Mouse (Mus musculus) neural tube, embryonic 14.5 days (tissue): ENCODE results near the gene Deaf1. TPM values are rescaled to one million over a fixed set of nuclear protein-coding genes. Genes with fewer than 3 reads are reported as not detected.

ENCODE experiments used
- ATAC-seq: fragments of 200-750 bp; cut with Nextera tagmentation; 2 replicates; pipeline ENCODE4 v1.8.0; 2017; ENCODE audit warnings: low read depth, mild to moderate bottlenecking, moderate TSS enrichment, moderate library complexity
- H3K27ac ChIP-seq: fragments of 300-500 bp; sonication (generic); 2 replicates; pipeline ENCODE4 v1.5.1; 2014; ENCODE audit warnings: low read depth, mild to moderate bottlenecking, control low read depth, low read length, moderate library complexity, mixed read lengths
- H3K27me3 ChIP-seq: fragments of 300-500 bp; sonication (generic); 2 replicates; pipeline ENCODE4 v1.6.1; 2014; ENCODE audit warnings: low read length; ENCODE audit not compliant: control insufficient read depth, insufficient read depth
- H3K36me3 ChIP-seq: fragments of 300-500 bp; sonication (generic); 2 replicates; pipeline ENCODE4 v1.6.1; 2014; ENCODE audit warnings: low read length, mixed read lengths; ENCODE audit not compliant: control insufficient read depth, insufficient read depth
- H3K4me1 ChIP-seq: fragments of 300-500 bp; sonication (generic); 2 replicates; pipeline ENCODE4 v1.6.1; 2014; ENCODE audit warnings: low read length; ENCODE audit not compliant: control insufficient read depth, insufficient read depth
- H3K4me2 ChIP-seq: fragments of 300-500 bp; sonication (generic); 2 replicates; pipeline ENCODE4 v1.6.1; 2014; ENCODE audit warnings: mild to moderate bottlenecking, low read depth, low read length, control low read depth
- H3K4me3 ChIP-seq: fragments of 300-500 bp; sonication (generic); 2 replicates; pipeline ENCODE4 v1.5.1; 2014; ENCODE audit warnings: low read depth, low read length, control low read depth, mixed read lengths
- H3K9ac ChIP-seq: fragments of 300-500 bp; sonication (generic); replicated peaks from 2 replicates; pipeline ENCODE4 v1.6.1; 2014; ENCODE audit warnings: low read depth, mild to moderate bottlenecking, control low read depth, low read length, mixed read lengths
- H3K9me3 ChIP-seq: fragments of 300-500 bp; sonication (generic); 2 replicates; pipeline ENCODE4 v1.6.1; 2016; ENCODE audit warnings: low read length; ENCODE audit not compliant: control insufficient read depth
- WGBS: fragments of 180-500 bp; shearing (Covaris S2); extraction: QIAGEN DNeasy Blood & Tissue Kit; methylation state at CpG from one replicate; pipeline ENCODE4 v1.1.7; 2014; 5-methylcytosine and 5-hydroxymethylcytosine counted together
- polyA plus RNA-seq: library from polyadenylated mRNA; unstranded; fragments of >200 nt; fragmentation: Nextera tagmentation; extraction: Ambion mirVana; gene quantifications from 2 replicates; pipeline ENCODE4 v1.2.1, GENCODE M21; 2014

Gene Deaf1
- polyA plus RNA-seq, 1 experiment from 2014 or later, result 228 TPM

GRCm38 (mm10) chr7:141363752-141364125 is 36.2 kb upstream of the Deaf1 start:
- H3K4me3 ChIP-seq, result no peak overlapping the region
- H3K36me3 ChIP-seq, result no peaks in the 10 kb centered on the region
- WGBS, result 79% methylated on average over 2 of the region's 2 CpGs
- H3K27ac ChIP-seq, result no peak overlapping the region
- H3K4me1 ChIP-seq, result no peaks in the 10 kb centered on the region
- ATAC-seq, result peak; percentile 24; the same call in 1 of the 2 replicates
- H3K27me3 ChIP-seq, result peaks cover 9% of the 10 kb centered on the region; the same call in 1 of the 2 replicates
- no peak overlapping the region for H3K4me2 ChIP-seq
- H3K9ac ChIP-seq, result no peak overlapping the region
- H3K9me3 ChIP-seq, result no peaks in the 10 kb centered on the region

GRCm38 (mm10) chr7:141363106-141363751 is 35.7 kb upstream of the Deaf1 start:
- Histone ChIP-seq H3K4me2 (no peak overlapping the region), H3K9me3 (no peaks in the 10 kb centered on the region), H3K27ac (no peak overlapping the region), H3K27me3 (peaks cover 9% of the 10 kb centered on the region; the same call in 1 of the 2 replicates), H3K9ac (no peak overlapping the region), H3K4me3 (no peak overlapping the region), H3K4me1 (no peaks in the 10 kb centered on the region), H3K36me3 (no peaks in the 10 kb centered on the region)
- 59% methylated on average over 4 of the region's 4 CpGs for WGBS
- ATAC-seq, result peak; percentile 56; the same call in 1 of the 2 replicates

GRCm38 (mm10) chr7:141361510-141361909 is 34.0 kb upstream of the Deaf1 start:
- Histone ChIP-seq H3K27ac (no peak overlapping the region), H3K9ac (no peak overlapping the region), H3K4me1 (no peaks in the 10 kb centered on the region), H3K4me3 (no peak overlapping the region), H3K9me3 (no peaks in the 10 kb centered on the region), H3K27me3 (peaks cover 9% of the 10 kb centered on the region; the same call in 1 of the 2 replicates), H3K36me3 (no peaks in the 10 kb centered on the region), H3K4me2 (no peak overlapping the region)
- ATAC-seq, result no peak
- 8% methylated on average over 24 of the region's 24 CpGs for WGBS

- no peak overlapping the region for H3K4me3 ChIP-seq
- WGBS, result 80% methylated on average over 14 of the region's 14 CpGs
- no peaks in the 10 kb centered on the region for H3K4me1 ChIP-seq
- no peaks in the 10 kb centered on the region for H3K9me3 ChIP-seq
- no peak overlapping the region for H3K27ac ChIP-seq
- peaks cover 4% of the 10 kb centered on the region; the same call in 1 of the 2 replicates for H3K27me3 ChIP-seq
- no peak overlapping the region for H3K4me2 ChIP-seq
- H3K9ac ChIP-seq, result no peak overlapping the region
- ATAC-seq, result no peak
- no peaks in the 10 kb centered on the region for H3K36me3 ChIP-seq
Measured at GRCm38 (mm10) chr7:141356971-141357370, 29.5 kb upstream of the Deaf1 start.

GRCm38 (mm10) chr7:141355626-141356326 is 28.3 kb upstream of the Deaf1 start:
- Histone ChIP-seq H3K27ac (no peak overlapping the region), H3K9me3 (no peaks in the 10 kb centered on the region), H3K9ac (no peak overlapping the region), H3K4me3 (no peak overlapping the region), H3K27me3 (no peaks in the 10 kb centered on the region), H3K36me3 (no peaks in the 10 kb centered on the region), H3K4me1 (no peaks in the 10 kb centered on the region), H3K4me2 (no peak overlapping the region)
- no peak; the same call in 1 of the 2 replicates for ATAC-seq
- 61% methylated on average over 12 of the region's 12 CpGs for WGBS

- no peak overlapping the region for H3K9ac ChIP-seq
- ATAC-seq, result no peak
Measured at GRCm38 (mm10) chr7:141355051-141355450, 27.6 kb upstream of the Deaf1 start.

GRCm38 (mm10) chr7:141351061-141351460 is 23.6 kb upstream of the Deaf1 start:
- Histone ChIP-seq H3K27me3 (no peaks in the 10 kb centered on the region), H3K4me3 (no peak overlapping the region), H3K36me3 (no peaks in the 10 kb centered on the region), H3K9ac (no peak overlapping the region), H3K4me1 (no peaks in the 10 kb centered on the region), H3K9me3 (no peaks in the 10 kb centered on the region), H3K27ac (no peak overlapping the region), H3K4me2 (no peak overlapping the region)
- 82% methylated on average over 6 of the region's 6 CpGs for WGBS
- no peak for ATAC-seq

More at GRCm38 (mm10) chr7:141355051-141355450, 27.6 kb upstream of the Deaf1 start:
- Histone ChIP-seq H3K27me3 (no peaks in the 10 kb centered on the region), H3K9me3 (no peaks in the 10 kb centered on the region), H3K4me1 (no peaks in the 10 kb centered on the region), H3K4me3 (no peak overlapping the region), H3K27ac (no peak overlapping the region), H3K36me3 (no peaks in the 10 kb centered on the region), H3K4me2 (no peak overlapping the region)
- whole genome bisulfite sequencing, result 72% methylated on average over 8 of the region's 8 CpGs

GRCm38 (mm10) chr7:141344787-141345186 is 17.3 kb upstream of the Deaf1 start:
- Histone ChIP-seq H3K4me3 (no peak overlapping the region), H3K4me1 (no peaks in the 10 kb centered on the region), H3K9ac (no peak overlapping the region), H3K27me3 (no peaks in the 10 kb centered on the region), H3K9me3 (no peaks in the 10 kb centered on the region), H3K4me2 (no peak overlapping the region), H3K36me3 (no peaks in the 10 kb centered on the region), H3K27ac (no peak overlapping the region)
- WGBS, result 92% methylated on average over 5 of the region's 5 CpGs
- ATAC-seq, result no peak

- Histone ChIP-seq H3K4me3 (no peak overlapping the region), H3K27me3 (no peaks in the 10 kb centered on the region), H3K4me1 (no peaks in the 10 kb centered on the region), H3K27ac (no peak overlapping the region), H3K36me3 (no peaks in the 10 kb centered on the region), H3K4me2 (no peak overlapping the region), H3K9ac (no peak overlapping the region), H3K9me3 (no peaks in the 10 kb centered on the region)
- no peak for ATAC-seq
- 76% methylated on average over 7 of the region's 7 CpGs for WGBS
Measured at GRCm38 (mm10) chr7:141343696-141344095, 16.2 kb upstream of the Deaf1 start.
